Mouse (Mus musculus) CH12.LX (cell line): Measurements from ENCODE around the gene Wbp2.

Experiments
- CHD2 ChIP-seq: IDR thresholded peaks from 2 replicates; pipeline ENCODE4 v1.6.1; 2011; ENCODE audit warnings: low read length, improper control_type of control experiment
- CTCF ChIP-seq, 2 experiments: IDR thresholded peaks in 1 of 2; conservative IDR thresholded peaks in 1 of 2; 2 replicates each; pipeline ENCODE4 v1.5.1; 2011 to 2012; ENCODE audit warnings: low read depth in 2 of 2, low read length in 2 of 2, improper control_type of control experiment in 1 of 2, inconsistent platforms in 1 of 2, mild to moderate bottlenecking in 1 of 2, moderate library complexity in 1 of 2
- ELF1 ChIP-seq: IDR thresholded peaks from 2 replicates; pipeline ENCODE4 v1.6.1; 2014; ENCODE audit warnings: low read depth, mild to moderate bottlenecking, inconsistent platforms, low read length, improper control_type of control experiment
- HCFC1 ChIP-seq: IDR thresholded peaks from 2 replicates; pipeline ENCODE4 v1.6.1; 2012; ENCODE audit warnings: low read depth, mild to moderate bottlenecking, inconsistent platforms, low read length, improper control_type of control experiment
- POLR2A ChIP-seq: IDR thresholded peaks from 2 replicates; pipeline ENCODE4 v1.6.1; 2011; ENCODE audit warnings: low read depth, mild to moderate bottlenecking, improper control_type of control experiment, low read length
- POLR2AphosphoS2 ChIP-seq: IDR thresholded peaks from 2 replicates; pipeline ENCODE4 v1.6.1; 2011; ENCODE audit warnings: low read depth, low read length, improper control_type of control experiment
- USF2 ChIP-seq: conservative IDR thresholded peaks from 2 replicates; pipeline ENCODE4 v1.6.1; 2011; ENCODE audit warnings: low read depth, low read length, improper control_type of control experiment

GRCm38 (mm10) chr11:116130488-116131205, 43.9 kb upstream of the Wbp2 start, which contains the start of gene Trim65:
- TF ChIP-seq POLR2A (peak; percentile 69; the same call in 1 of the 2 replicates), USF2 (no peak; the same call in 1 of the 2 replicates), HCFC1 (peak; percentile 49), CHD2 (peak; percentile 15; the same call in 1 of the 2 replicates), POLR2AphosphoS2 (peak; percentile 74; the same call in 1 of the 2 replicates), CTCF (conservative IDR thresholded peaks at IDR 0.05 in 1 of 2, IDR thresholded peaks at IDR 0.05 in 1 of 2; ENCODE audit: low read depth in 2 of 2, low read length in 2 of 2) (peak in 1 of 2 experiments; percentile 96; a peak in 2 of 4 replicates), ELF1 (peak; percentile 82)
